Mouse (Mus musculus) hindbrain, embryonic 12.5 days (tissue): ENCODE results near the gene Fmc1. TPM values are rescaled to one million over a fixed set of nuclear protein-coding genes. Genes with fewer than 3 reads are reported as not detected.
"Not testable (repeated sequence)": the region's sequence is repeated elsewhere in the genome, so short reads cannot be mapped to it uniquely, and the experiment has no call there.

Experiments
- ATAC-seq: fragments of 200-750 bp; cut with Nextera tagmentation; 2 replicates; pipeline ENCODE4 v1.8.0; 2017; ENCODE audit warnings: moderate TSS enrichment; ENCODE audit not compliant: low FRiP score
- H3K27ac ChIP-seq: fragments of 300-500 bp; sonication (generic); 2 replicates; pipeline ENCODE4 v1.5.1; 2016; ENCODE audit warnings: mild to moderate bottlenecking
- H3K27me3 ChIP-seq: fragments of 300-500 bp; sonication (generic); 2 replicates; pipeline ENCODE4 v1.6.1; 2016; ENCODE audit warnings: mild to moderate bottlenecking
- H3K36me3 ChIP-seq: fragments of 300-500 bp; sonication (generic); 2 replicates; pipeline ENCODE4 v1.6.1; 2016; ENCODE audit warnings: mild to moderate bottlenecking
- H3K4me1 ChIP-seq: fragments of 300-500 bp; sonication (generic); 2 replicates; pipeline ENCODE4 v1.6.1; 2016
- H3K4me2 ChIP-seq: fragments of 300-500 bp; sonication (generic); replicated peaks from 2 replicates; pipeline ENCODE4 v1.6.1; 2016; ENCODE audit warnings: mild to moderate bottlenecking
- H3K4me3 ChIP-seq: fragments of 300-500 bp; sonication (generic); 2 replicates; pipeline ENCODE4 v1.5.1; 2016; ENCODE audit warnings: mild to moderate bottlenecking
- H3K9ac ChIP-seq: fragments of 300-500 bp; sonication (generic); 2 replicates; pipeline ENCODE4 v1.6.1; 2016; ENCODE audit warnings: mild to moderate bottlenecking, moderate library complexity
- H3K9me3 ChIP-seq: fragments of 300-500 bp; sonication (generic); replicated peaks from 2 replicates; pipeline ENCODE4 v1.6.1; 2016; ENCODE audit warnings: mild to moderate bottlenecking
- WGBS: fragments of 180-500 bp; shearing (Covaris S2); methylation state at CpG from one replicate; pipeline ENCODE4 v1.1.7; 2016; 5-methylcytosine and 5-hydroxymethylcytosine counted together
- polyA plus RNA-seq: library from polyadenylated mRNA; unstranded; fragments of >200 nt; fragmentation: Nextera tagmentation; extraction: Ambion mirVana; gene quantifications from 2 replicates; pipeline ENCODE4 v1.2.1, GENCODE M21; 2016

Fmc1 gene
- polyA plus RNA-seq, 1 experiment from 2014 or later, result 122 TPM

GRCm38 (mm10) chr6:38535788-38536187 is 2.5 kb downstream of the Fmc1 start:
- no peaks in the 10 kb centered on the region for H3K9me3 ChIP-seq
- H3K4me3 ChIP-seq, result peak overlapping the region; percentile 72
- H3K4me2 ChIP-seq, result peak overlapping the region; percentile 56
- H3K36me3 ChIP-seq, result peaks cover 8% of the 10 kb centered on the region; the same call in 1 of the 2 replicates
- peaks cover 13% of the 10 kb centered on the region for H3K4me1 ChIP-seq
- WGBS, result 88% methylated on average over 1 of the region's 1 CpGs
- no peaks in the 10 kb centered on the region for H3K27me3 ChIP-seq
- H3K27ac ChIP-seq, result peak overlapping the region; percentile 85
- H3K9ac ChIP-seq, result peak overlapping the region; percentile 78
- ATAC-seq, result no peak

GRCm38 (mm10) chr6:38544141-38544540 is 10.8 kb downstream of the Fmc1 start:
- not testable (repeated sequence) for H3K4me2 ChIP-seq, H3K9ac ChIP-seq, H3K27ac ChIP-seq, H3K36me3 ChIP-seq, H3K4me3 ChIP-seq, ATAC-seq, H3K4me1 ChIP-seq, H3K27me3 ChIP-seq, H3K9me3 ChIP-seq
- 90% methylated on average over 4 of the region's 5 CpGs for WGBS

GRCm38 (mm10) chr6:38547005-38547404 is 13.7 kb downstream of the Fmc1 start:
- not testable (repeated sequence) for H3K4me1 ChIP-seq, H3K4me2 ChIP-seq, H3K9me3 ChIP-seq, H3K27me3 ChIP-seq, H3K9ac ChIP-seq, H3K27ac ChIP-seq, H3K4me3 ChIP-seq, H3K36me3 ChIP-seq, ATAC-seq
- WGBS, result 91% methylated on average over 2 of the region's 2 CpGs

GRCm38 (mm10) chr6:38547707-38548106 is 14.4 kb downstream of the Fmc1 start:
- ATAC-seq, result no peak
- peaks cover 4% of the 10 kb centered on the region; the same call in 1 of the 2 replicates for H3K4me1 ChIP-seq
- H3K9me3 ChIP-seq, result no peaks in the 10 kb centered on the region
- H3K9ac ChIP-seq, result no peak overlapping the region
- H3K36me3 ChIP-seq, result no peaks in the 10 kb centered on the region
- WGBS, result 97% methylated on average over 1 of the region's 1 CpGs
- no peak overlapping the region for H3K4me2 ChIP-seq
- no peak overlapping the region for H3K27ac ChIP-seq
- H3K27me3 ChIP-seq, result no peaks in the 10 kb centered on the region
- no peak overlapping the region for H3K4me3 ChIP-seq

- ATAC-seq, H3K4me2 ChIP-seq, H3K27ac ChIP-seq, H3K4me3 ChIP-seq, H3K36me3 ChIP-seq, H3K9ac ChIP-seq, H3K27me3 ChIP-seq, H3K9me3 ChIP-seq, H3K4me1 ChIP-seq: not testable (repeated sequence)
- WGBS, result 91% methylated on average over 7 of the region's 7 CpGs
Measured at GRCm38 (mm10) chr6:38548595-38548994, 15.3 kb downstream of the Fmc1 start.

- WGBS, result 83% methylated on average over 6 of the region's 6 CpGs
- H3K4me1 ChIP-seq, H3K9me3 ChIP-seq, H3K27me3 ChIP-seq, H3K36me3 ChIP-seq, H3K9ac ChIP-seq, ATAC-seq, H3K27ac ChIP-seq: not testable (repeated sequence)
- Histone ChIP-seq H3K4me2 (peak overlapping the region; percentile 71), H3K4me3 (peak overlapping the region; percentile 77; the same call in 1 of the 2 replicates)
Measured at GRCm38 (mm10) chr6:38549840-38550239, 16.5 kb downstream of the Fmc1 start.

- WGBS, result 8% methylated on average over 28 of the region's 28 CpGs
Measured at GRCm38 (mm10) chr6:38550250-38551061, 17.2 kb downstream of the Fmc1 start.

GRCm38 (mm10) chr6:38551062-38551988 is 18.0 kb downstream of the Fmc1 start, which contains the start of gene Luc7l2:
Gene Luc7l2 (plus strand): TSS chr6:38551334.
- H3K9ac ChIP-seq, result peak within 1 kb of the TSS; percentile 92

More at GRCm38 (mm10) chr6:38550250-38551061, 17.2 kb downstream of the Fmc1 start:
- H3K27ac ChIP-seq, result peak overlapping the region; percentile 99
- peak overlapping the region; percentile 82 for H3K9ac ChIP-seq
- no peaks in the 10 kb centered on the region for H3K27me3 ChIP-seq
- H3K4me3 ChIP-seq, result peak overlapping the region; percentile 77
- H3K36me3 ChIP-seq, result no peaks in the 10 kb centered on the region
- ATAC-seq, result peak; percentile 1; the same call in 1 of the 2 replicates
- peak overlapping the region; percentile 71 for H3K4me2 ChIP-seq
- no peaks in the 10 kb centered on the region for H3K9me3 ChIP-seq
- peaks cover 8% of the 10 kb centered on the region for H3K4me1 ChIP-seq

GRCm38 (mm10) chr6:38551989-38552635 is 18.8 kb downstream of the Fmc1 start:
- under 1% methylated on average over 32 of the region's 32 CpGs for WGBS
- Histone ChIP-seq H3K9ac (peak overlapping the region; percentile 92), H3K9me3 (no peaks in the 10 kb centered on the region), H3K4me2 (peak overlapping the region; percentile 48), H3K4me3 (peak overlapping the region; percentile 77), H3K27ac (peak overlapping the region; percentile 99), H3K27me3 (no peaks in the 10 kb centered on the region), H3K4me1 (peaks cover 8% of the 10 kb centered on the region), H3K36me3 (no peaks in the 10 kb centered on the region)
- ATAC-seq, result peak; percentile 95

More at GRCm38 (mm10) chr6:38551062-38551988, 18.0 kb downstream of the Fmc1 start, which contains the start of gene Luc7l2:
- no peaks in the 10 kb centered on the region for H3K27me3 ChIP-seq
- ATAC-seq, result peak; percentile 93
- no peaks in the 10 kb centered on the region for H3K9me3 ChIP-seq
- peak within 1 kb of the TSS; percentile 77 for H3K4me3 ChIP-seq
- H3K36me3 ChIP-seq, result no peaks in the 10 kb centered on the region
- peak within 1 kb of the TSS; percentile 99 for H3K27ac ChIP-seq
- WGBS, result under 1% methylated on average over 70 of the region's 98 CpGs
- H3K4me2 ChIP-seq, result peak within 1 kb of the TSS; percentile 71
- H3K4me1 ChIP-seq, result peaks cover 8% of the 10 kb centered on the region

- Histone ChIP-seq H3K4me3 (peak overlapping the region; percentile 77), H3K4me1 (peaks cover 8% of the 10 kb centered on the region), H3K27ac (no peak overlapping the region), H3K9me3 (no peaks in the 10 kb centered on the region), H3K27me3 (no peaks in the 10 kb centered on the region), H3K36me3 (no peaks in the 10 kb centered on the region), H3K9ac (peak overlapping the region; percentile 92), H3K4me2 (peak overlapping the region; percentile 48)
- WGBS, result 24% methylated on average over 5 of the region's 5 CpGs
- no peak for ATAC-seq
Measured at GRCm38 (mm10) chr6:38552636-38553000, 19.3 kb downstream of the Fmc1 start.

GRCm38 (mm10) chr6:38576096-38576495 is 42.8 kb downstream of the Fmc1 start:
- H3K4me2 ChIP-seq, result no peak overlapping the region
- H3K27me3 ChIP-seq, result no peaks in the 10 kb centered on the region
- no peaks in the 10 kb centered on the region for H3K4me1 ChIP-seq
- H3K9me3 ChIP-seq, result no peaks in the 10 kb centered on the region
- H3K4me3 ChIP-seq, result no peak overlapping the region
- no peak for ATAC-seq
- 99% methylated on average over 2 of the region's 2 CpGs for WGBS
- H3K36me3 ChIP-seq, result peaks cover 24% of the 10 kb centered on the region
- H3K9ac ChIP-seq, result no peak overlapping the region
- H3K27ac ChIP-seq, result no peak overlapping the region
